Mouse (Mus musculus): ENCODE data around the gene Eno3. TPM values are rescaled to one million over a fixed set of nuclear protein-coding genes. Genes with fewer than 3 reads are reported as not detected.

Gene Eno3
- total RNA-seq, 2 experiments from 2014 or later = 89.5 to 224 TPM

Small RNA genes lying within 50 kb of the gene (microRNA-seq; reads per million reads assigned to microRNA genes)
- gene Mir6925 = not detected

Other genes starting within 250 kb of the Eno3 start
- 10 to 100 TPM; 23.2 to 24.6 TPM for gene Pelp1, start 247.2 kb upstream of the Eno3 start, total RNA-seq (2021)
- gene Arrb2, start 224.6 kb upstream of the Eno3 start, total RNA-seq (2021) = 10 to 100 TPM; 21.7 to 26.0 TPM
- gene Med11, start 205.3 kb upstream of the Eno3 start, total RNA-seq (2021) = 10 to 100 TPM; 16.1 to 18.5 TPM
- 1 to 10 TPM in 1 of 2 experiments, under 1 TPM in 1; 0.93 to 1.8 TPM for gene Zmynd15, start 197.8 kb upstream of the Eno3 start, total RNA-seq (2021)
- 1 to 10 TPM; 4.2 to 5.8 TPM for gene Cxcl16, start 197.2 kb upstream of the Eno3 start, total RNA-seq (2021)
- gene Tm4sf5, start 152.0 kb upstream of the Eno3 start, total RNA-seq (2021) = under 1 TPM; 0.55 to 0.84 TPM
- under 1 TPM; 0.42 to 0.48 TPM for gene Vmo1, start 142.6 kb upstream of the Eno3 start, total RNA-seq (2021)
- 1 to 10 TPM; 4.9 to 9.8 TPM for gene Gltpd2, start 138.0 kb upstream of the Eno3 start, total RNA-seq (2021)
- gene Psmb6, start 131.8 kb upstream of the Eno3 start, total RNA-seq (2021) = 100 to 1,000 TPM; 276 to 295 TPM
- not detected for gene Gm40193, start 124.3 kb upstream of the Eno3 start, total RNA-seq (2021)
- 10 to 100 TPM in 1 of 2 experiments, 1 to 10 TPM in 1; 9.7 to 13.6 TPM for gene Pld2, start 117.1 kb upstream of the Eno3 start, total RNA-seq (2021)
- gene Mink1, start 94.3 kb upstream of the Eno3 start, total RNA-seq (2021) = 10 to 100 TPM; 49.0 to 55.8 TPM
- gene 4930544D05Rik, start 41.4 kb upstream of the Eno3 start, total RNA-seq (2021) = not detected
- gene Chrne, start 38.0 kb upstream of the Eno3 start, total RNA-seq (2021) = 1 to 10 TPM in 1 of 2 experiments, not detected in 1; 1.6 TPM
- gene Gp1ba, start 18.1 kb upstream of the Eno3 start, total RNA-seq (2021) = under 1 TPM; 0.30 TPM
- 10 to 100 TPM; 73.9 to 86.6 TPM for gene Rnf167, start 10.0 kb upstream of the Eno3 start, total RNA-seq (2021)
- gene Slc25a11, start 9.7 kb upstream of the Eno3 start, total RNA-seq (2021) = 100 to 1,000 TPM; 180 to 220 TPM
- 100 to 1,000 TPM; 677 to 708 TPM for gene Pfn1, start 2.6 kb upstream of the Eno3 start, total RNA-seq (2021)
- 10 to 100 TPM; 66.5 to 72.6 TPM for gene Spag7, start 12.2 kb downstream of the Eno3 start, total RNA-seq (2021)
- gene Camta2, start 30.9 kb downstream of the Eno3 start, total RNA-seq (2021) = 10 to 100 TPM; 34.3 to 43.8 TPM
- 10 to 100 TPM; 13.8 to 18.9 TPM for gene Inca1, start 43.0 kb downstream of the Eno3 start, total RNA-seq (2021)
- gene Kif1c, start 43.3 kb downstream of the Eno3 start, total RNA-seq (2021) = 100 to 1,000 TPM; 156 to 176 TPM
- 10 to 100 TPM in 1 of 2 experiments, 1 to 10 TPM in 1; 6.7 to 10.3 TPM for gene Zfp3, start 107.0 kb downstream of the Eno3 start, total RNA-seq (2021)
- under 1 TPM; 0.27 to 0.57 TPM for gene Scimp, start 155.4 kb downstream of the Eno3 start, total RNA-seq (2021)
- gene Rabep1, start 187.6 kb downstream of the Eno3 start, total RNA-seq (2021) = 10 to 100 TPM; 73.1 to 75.0 TPM